Mouse (Mus musculus): ENCODE results near the gene Tspan3. TPM values are rescaled to one million over a fixed set of nuclear protein-coding genes. Genes with fewer than 3 reads are reported as not detected.

Gene Tspan3
- polyA plus RNA-seq, 1 experiment from 2014 or later: 416 TPM

DNA sequence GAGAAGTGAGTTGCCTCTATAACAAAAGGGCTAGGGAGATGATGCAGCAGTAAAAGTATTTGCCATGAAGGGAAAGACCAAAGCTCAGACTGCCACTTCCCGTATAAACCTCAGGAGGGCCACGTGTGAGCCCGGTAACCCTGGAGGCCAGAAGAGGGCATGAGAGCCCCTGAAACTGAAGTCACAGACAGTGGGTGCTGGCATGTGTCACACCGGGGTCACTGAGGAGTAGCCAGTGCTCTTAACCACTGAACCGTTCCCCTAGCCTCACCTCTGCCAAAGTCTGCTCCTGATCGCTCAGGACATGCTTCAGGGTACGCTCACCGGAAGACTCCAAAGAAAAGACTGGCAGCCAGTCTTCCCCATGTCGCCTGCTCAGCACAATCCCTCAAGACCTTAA, 23.5 kb downstream of the Tspan3 start:
- Histone ChIP-seq H3K4me2 (ENCODE audit: low read depth, low read length) (no peak overlapping the region), H3K9ac (ENCODE audit: low read depth, low read length) (no peak overlapping the region), H3K27me3 (replicated peaks; ENCODE audit: control insufficient read depth, insufficient read depth, low read length) (no peaks in the 10 kb centered on the region), H3K9me3 (ENCODE audit: control insufficient read depth, low read length) (no peaks in the 10 kb centered on the region), H3K4me3 (ENCODE audit: low read length) (no peak overlapping the region), H3K4me1 (ENCODE audit: control insufficient read depth, insufficient read depth, low read length) (no peaks in the 10 kb centered on the region), H3K36me3 (ENCODE audit: control insufficient read depth, insufficient read depth, low read length) (peaks cover 26% of the 10 kb centered on the region), H3K27ac (ENCODE audit: low read length) (no peak overlapping the region)
- ATAC-seq: no peak
- WGBS: 83% methylated on average over 9 of the region's 9 CpGs

DNA sequence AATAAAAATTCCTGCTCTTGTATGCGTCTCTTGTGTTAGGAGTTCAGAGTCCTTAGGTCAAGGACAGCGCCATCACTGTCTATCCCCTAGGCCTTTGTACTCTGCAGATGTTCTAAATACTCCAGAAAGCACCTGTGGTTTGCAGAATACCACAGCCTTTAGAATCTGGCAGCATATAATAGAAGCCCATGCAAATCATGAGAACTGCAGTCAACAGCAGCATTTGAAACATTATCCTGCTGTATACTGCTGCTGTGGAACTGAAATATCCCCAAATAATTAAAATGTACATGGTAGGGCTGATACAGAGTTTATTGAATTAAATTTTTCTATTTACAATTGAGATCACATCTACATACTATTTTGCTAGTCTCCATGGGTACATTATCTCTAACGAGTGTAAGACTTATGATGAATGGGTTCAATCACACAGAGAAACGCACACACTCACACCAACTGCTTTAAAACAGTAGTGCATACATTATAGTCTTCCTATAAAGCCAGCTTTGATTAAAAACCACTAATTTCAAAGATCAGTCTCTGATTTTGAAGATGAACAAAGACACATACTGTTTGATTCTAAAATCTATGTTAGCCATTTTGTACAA, 29.6 kb downstream of the Tspan3 start:
- 82% methylated on average over 4 of the region's 4 CpGs for WGBS
- Histone ChIP-seq H3K27me3 (replicated peaks; ENCODE audit: control insufficient read depth, insufficient read depth, low read length) (no peaks in the 10 kb centered on the region), H3K4me3 (ENCODE audit: low read length) (no peak overlapping the region), H3K9me3 (ENCODE audit: control insufficient read depth, low read length) (no peaks in the 10 kb centered on the region), H3K4me1 (ENCODE audit: control insufficient read depth, insufficient read depth, low read length) (0 out of 2 replicates have a peak, but pooled peaks cover 7% of the 10 kb centered on the region), H3K9ac (ENCODE audit: low read depth, low read length) (no peak overlapping the region), H3K4me2 (ENCODE audit: low read depth, low read length) (no peak overlapping the region), H3K36me3 (ENCODE audit: control insufficient read depth, insufficient read depth, low read length) (peaks cover 10% of the 10 kb centered on the region), H3K27ac (ENCODE audit: low read length) (no peak overlapping the region)
- ATAC-seq: no peak

- Histone ChIP-seq H3K4me3 (ENCODE audit: low read length) (no peak overlapping the region), H3K9me3 (ENCODE audit: control insufficient read depth, low read length) (no peaks in the 10 kb centered on the region), H3K4me2 (ENCODE audit: low read depth, low read length) (no peak overlapping the region), H3K36me3 (ENCODE audit: control insufficient read depth, insufficient read depth, low read length) (peaks cover 10% of the 10 kb centered on the region), H3K9ac (ENCODE audit: low read depth, low read length) (no peak overlapping the region), H3K27me3 (replicated peaks; ENCODE audit: control insufficient read depth, insufficient read depth, low read length) (no peaks in the 10 kb centered on the region), H3K27ac (ENCODE audit: low read length) (peak overlapping the region; percentile 46; the same call in 1 of the 2 replicates), H3K4me1 (ENCODE audit: control insufficient read depth, insufficient read depth, low read length) (0 out of 2 replicates have a peak, but pooled peaks cover 7% of the 10 kb centered on the region)
- 84% methylated on average over 4 of the region's 4 CpGs for WGBS
- ATAC-seq: no peak
Observed at GRCm38 (mm10) chr9:56134614-56135013, 30.7 kb downstream of the Tspan3 start.

- WGBS: 70% methylated on average over 5 of the region's 5 CpGs
- H3K36me3 ChIP-seq (ENCODE audit: control insufficient read depth, insufficient read depth, low read length): peaks cover 8% of the 10 kb centered on the region
- H3K9ac ChIP-seq (ENCODE audit: low read depth, low read length): no peak overlapping the region
- no peak for ATAC-seq
- H3K27ac ChIP-seq (ENCODE audit: low read length): peak overlapping the region; percentile 46; the same call in 1 of the 2 replicates
- H3K27me3 ChIP-seq (replicated peaks; ENCODE audit: control insufficient read depth, insufficient read depth, low read length): no peaks in the 10 kb centered on the region
- no peaks in the 10 kb centered on the region for H3K9me3 ChIP-seq (ENCODE audit: control insufficient read depth, low read length)
- H3K4me3 ChIP-seq (ENCODE audit: low read length): no peak overlapping the region
- no peak overlapping the region for H3K4me2 ChIP-seq (ENCODE audit: low read depth, low read length)
- H3K4me1 ChIP-seq (ENCODE audit: control insufficient read depth, insufficient read depth, low read length): 0 out of 2 replicates have a peak, but pooled peaks cover 7% of the 10 kb centered on the region
Observed at GRCm38 (mm10) chr9:56133970-56134369, 31.3 kb downstream of the Tspan3 start.

GRCm38 (mm10) chr9:56131813-56132525, 33.3 kb downstream of the Tspan3 start:
- ATAC-seq: no peak
- peaks cover 8% of the 10 kb centered on the region for H3K36me3 ChIP-seq (ENCODE audit: control insufficient read depth, insufficient read depth, low read length)
- no peaks in the 10 kb centered on the region for H3K27me3 ChIP-seq (replicated peaks; ENCODE audit: control insufficient read depth, insufficient read depth, low read length)
- WGBS: 53% methylated on average over 10 of the region's 10 CpGs
- H3K9ac ChIP-seq (ENCODE audit: low read depth, low read length): no peak overlapping the region
- H3K9me3 ChIP-seq (ENCODE audit: control insufficient read depth, low read length): no peaks in the 10 kb centered on the region
- H3K27ac ChIP-seq (ENCODE audit: low read length): no peak overlapping the region
- 0 out of 2 replicates have a peak, but pooled peaks cover 7% of the 10 kb centered on the region for H3K4me1 ChIP-seq (ENCODE audit: control insufficient read depth, insufficient read depth, low read length)
- no peak overlapping the region for H3K4me3 ChIP-seq (ENCODE audit: low read length)
- H3K4me2 ChIP-seq (ENCODE audit: low read depth, low read length): no peak overlapping the region

- H3K4me2 ChIP-seq (ENCODE audit: low read depth, low read length): no peak overlapping the region
- WGBS: 45% methylated on average over 4 of the region's 4 CpGs
- ATAC-seq: no peak
- peaks cover 2% of the 10 kb centered on the region; the same call in 1 of the 2 replicates for H3K36me3 ChIP-seq (ENCODE audit: control insufficient read depth, insufficient read depth, low read length)
- no peak overlapping the region for H3K27ac ChIP-seq (ENCODE audit: low read length)
- 0 out of 2 replicates have a peak, but pooled peaks cover 7% of the 10 kb centered on the region for H3K4me1 ChIP-seq (ENCODE audit: control insufficient read depth, insufficient read depth, low read length)
- H3K9ac ChIP-seq (ENCODE audit: low read depth, low read length): no peak overlapping the region
- no peaks in the 10 kb centered on the region for H3K27me3 ChIP-seq (replicated peaks; ENCODE audit: control insufficient read depth, insufficient read depth, low read length)
- H3K4me3 ChIP-seq (ENCODE audit: low read length): no peak overlapping the region
- no peaks in the 10 kb centered on the region for H3K9me3 ChIP-seq (ENCODE audit: control insufficient read depth, low read length)
Observed at GRCm38 (mm10) chr9:56130536-56130935, 34.7 kb downstream of the Tspan3 start.

- H3K4me1 ChIP-seq (ENCODE audit: control insufficient read depth, insufficient read depth, low read length): 0 out of 2 replicates have a peak, but pooled peaks cover 7% of the 10 kb centered on the region
- H3K36me3 ChIP-seq (ENCODE audit: control insufficient read depth, insufficient read depth, low read length): peaks cover 2% of the 10 kb centered on the region; the same call in 1 of the 2 replicates
- H3K9me3 ChIP-seq (ENCODE audit: control insufficient read depth, low read length): no peaks in the 10 kb centered on the region
- H3K27me3 ChIP-seq (replicated peaks; ENCODE audit: control insufficient read depth, insufficient read depth, low read length): no peaks in the 10 kb centered on the region
- H3K27ac ChIP-seq (ENCODE audit: low read length): no peak overlapping the region
- WGBS: 89% methylated on average over 3 of the region's 3 CpGs
- H3K9ac ChIP-seq (ENCODE audit: low read depth, low read length): no peak overlapping the region
- no peak for ATAC-seq
- H3K4me2 ChIP-seq (ENCODE audit: low read depth, low read length): no peak overlapping the region
- H3K4me3 ChIP-seq (ENCODE audit: low read length): no peak overlapping the region
Observed at GRCm38 (mm10) chr9:56129951-56130350, 35.3 kb downstream of the Tspan3 start.

- Histone ChIP-seq H3K4me1 (ENCODE audit: control insufficient read depth, insufficient read depth, low read length) (0 out of 2 replicates have a peak, but pooled peaks cover 6% of the 10 kb centered on the region), H3K27ac (ENCODE audit: low read length) (no peak overlapping the region), H3K36me3 (ENCODE audit: control insufficient read depth, insufficient read depth, low read length) (no peaks in the 10 kb centered on the region; the same call in 1 of the 2 replicates), H3K9me3 (ENCODE audit: control insufficient read depth, low read length) (no peaks in the 10 kb centered on the region), H3K4me3 (ENCODE audit: low read length) (no peak overlapping the region), H3K9ac (ENCODE audit: low read depth, low read length) (no peak overlapping the region), H3K27me3 (replicated peaks; ENCODE audit: control insufficient read depth, insufficient read depth, low read length) (no peaks in the 10 kb centered on the region), H3K4me2 (ENCODE audit: low read depth, low read length) (no peak overlapping the region)
- no peak for ATAC-seq
- 82% methylated on average over 9 of the region's 9 CpGs for WGBS
Observed at GRCm38 (mm10) chr9:56128331-56128730, 36.9 kb downstream of the Tspan3 start.

DNA sequence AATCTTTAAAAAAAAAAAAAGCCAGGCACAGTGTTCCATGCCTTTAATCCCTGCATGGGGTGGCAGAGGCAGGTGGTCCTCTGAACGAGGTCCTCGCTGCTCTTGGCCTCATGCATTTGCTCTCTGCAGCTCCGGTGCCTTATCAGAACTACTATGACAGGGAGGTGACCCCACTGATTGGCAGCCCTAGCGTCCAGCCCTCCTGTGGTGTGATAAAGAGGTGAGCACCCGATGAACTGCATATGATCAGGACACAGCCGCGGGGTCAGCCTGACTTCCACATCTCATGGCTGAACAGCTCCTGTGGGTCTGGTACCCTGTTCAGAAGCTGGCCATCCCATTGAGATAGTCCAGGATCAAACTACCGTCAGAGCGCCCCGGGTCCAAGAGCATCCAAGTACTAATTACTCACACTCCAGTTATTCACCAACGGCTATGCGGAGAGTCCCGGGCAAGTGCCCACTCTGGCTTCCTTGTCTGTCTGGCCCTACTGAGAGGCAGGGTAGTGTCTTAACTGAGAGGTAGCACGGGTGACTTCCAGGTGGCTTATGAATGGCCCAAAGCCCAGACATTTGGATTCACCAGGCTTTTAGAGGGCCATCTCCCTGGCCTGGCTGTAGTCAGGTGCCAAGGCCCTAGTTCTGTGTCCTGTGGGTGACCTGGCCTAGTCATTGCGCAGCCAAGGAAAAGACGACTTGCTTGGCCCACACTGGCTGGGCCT, 38.7 kb downstream of the Tspan3 start:
- WGBS: 86% methylated on average over 16 of the region's 16 CpGs

More for the DNA sequence above, 38.7 kb downstream of the Tspan3 start:
- H3K9me3 ChIP-seq (ENCODE audit: control insufficient read depth, low read length): no peaks in the 10 kb centered on the region
- H3K4me1 ChIP-seq (ENCODE audit: control insufficient read depth, insufficient read depth, low read length): 0 out of 2 replicates have a peak, but pooled peaks cover 6% of the 10 kb centered on the region
- no peaks in the 10 kb centered on the region; the same call in 1 of the 2 replicates for H3K36me3 ChIP-seq (ENCODE audit: control insufficient read depth, insufficient read depth, low read length)
- no peak overlapping the region for H3K9ac ChIP-seq (ENCODE audit: low read depth, low read length)
- no peak overlapping the region for H3K4me2 ChIP-seq (ENCODE audit: low read depth, low read length)
- H3K27me3 ChIP-seq (replicated peaks; ENCODE audit: control insufficient read depth, insufficient read depth, low read length): no peaks in the 10 kb centered on the region
- no peak for ATAC-seq
- no peak overlapping the region for H3K4me3 ChIP-seq (ENCODE audit: low read length)
- no peak overlapping the region for H3K27ac ChIP-seq (ENCODE audit: low read length)
